Mouse (Mus musculus) adrenal gland, adult (tissue): ENCODE data around the gene Efr3b.

Experiments
- DNase-seq, 2 experiments: peaks; one replicate each; pipeline ENCODE4 v3.0.0; 2022 to 2023; ENCODE audit warnings: low spot score in 1 of 2; ENCODE audit not compliant: inconsistent age in 2 of 2

The Efr3b gene

DNA sequence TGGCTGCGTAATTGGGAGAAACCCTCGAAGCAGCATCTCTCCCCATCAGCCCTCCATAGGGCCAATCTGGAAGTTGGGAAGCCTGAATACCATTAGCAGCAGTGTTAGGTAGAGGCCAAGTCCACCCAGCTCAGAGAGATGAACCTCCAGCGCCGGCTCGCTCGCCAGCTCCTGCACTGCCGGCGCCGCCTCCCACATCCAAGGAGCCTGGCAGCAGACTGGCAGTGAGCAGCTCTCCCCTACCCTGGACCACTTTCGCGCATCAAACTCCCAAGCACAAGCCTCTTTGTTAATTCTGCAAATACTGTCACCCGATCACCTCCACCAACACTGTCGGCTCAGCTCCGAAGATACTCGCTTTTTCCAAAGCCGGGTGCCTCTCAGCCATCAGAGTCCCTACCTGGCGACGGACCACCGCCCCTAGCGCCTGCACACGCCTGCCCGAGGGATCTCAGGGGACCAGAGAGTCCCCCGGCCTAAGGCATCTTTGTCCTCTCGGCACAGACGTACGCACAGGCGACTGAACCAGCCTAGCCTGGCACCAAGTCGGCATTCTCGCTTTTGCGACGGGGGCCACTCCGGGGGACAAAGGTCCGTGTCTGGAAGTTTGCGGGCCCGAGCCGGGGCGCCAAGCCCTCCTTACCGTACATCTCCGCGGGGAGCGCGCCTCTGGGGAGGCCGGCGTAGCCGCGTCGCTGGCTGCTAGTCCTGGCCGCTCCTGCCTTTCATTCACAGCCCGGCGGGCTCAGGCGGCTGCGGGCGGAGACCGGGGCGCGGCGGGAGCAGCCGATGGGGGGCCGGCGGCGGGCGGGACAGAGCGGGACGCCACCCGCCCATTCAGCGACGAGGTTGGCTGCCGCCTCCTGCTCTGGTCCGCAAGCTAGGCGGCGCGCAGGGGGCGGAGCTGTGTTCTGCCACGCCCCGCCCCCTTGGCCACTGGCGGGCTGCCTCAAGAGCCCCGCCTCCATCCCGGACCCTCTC is at the start of gene Efr3b:
Efr3b (minus strand) TSS at position 855 of the 981 bp plus-strand sequence.
- peak; percentile 90 to 92 for DNase-seq

DNA sequence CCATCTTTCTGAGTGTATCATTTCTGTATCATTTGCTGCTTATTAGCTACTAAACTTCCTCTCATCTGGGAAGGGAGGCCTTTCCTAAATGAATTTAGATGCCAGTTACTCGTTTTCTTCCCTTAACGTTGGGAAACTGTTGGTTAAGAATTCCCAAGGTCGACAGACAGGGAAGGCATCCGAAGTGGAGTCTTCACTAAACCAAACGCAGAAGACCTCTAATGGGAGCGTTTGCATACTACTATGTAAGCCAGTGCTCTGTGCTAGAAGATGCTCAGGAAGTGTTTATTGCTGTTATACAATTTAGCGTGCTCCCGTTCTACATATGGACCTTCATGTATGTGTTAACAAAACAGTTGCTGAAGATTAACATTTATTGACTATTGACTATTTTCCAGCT is 44.7 kb upstream of the Efr3b start:
- DNase-seq = no peak

DNA sequence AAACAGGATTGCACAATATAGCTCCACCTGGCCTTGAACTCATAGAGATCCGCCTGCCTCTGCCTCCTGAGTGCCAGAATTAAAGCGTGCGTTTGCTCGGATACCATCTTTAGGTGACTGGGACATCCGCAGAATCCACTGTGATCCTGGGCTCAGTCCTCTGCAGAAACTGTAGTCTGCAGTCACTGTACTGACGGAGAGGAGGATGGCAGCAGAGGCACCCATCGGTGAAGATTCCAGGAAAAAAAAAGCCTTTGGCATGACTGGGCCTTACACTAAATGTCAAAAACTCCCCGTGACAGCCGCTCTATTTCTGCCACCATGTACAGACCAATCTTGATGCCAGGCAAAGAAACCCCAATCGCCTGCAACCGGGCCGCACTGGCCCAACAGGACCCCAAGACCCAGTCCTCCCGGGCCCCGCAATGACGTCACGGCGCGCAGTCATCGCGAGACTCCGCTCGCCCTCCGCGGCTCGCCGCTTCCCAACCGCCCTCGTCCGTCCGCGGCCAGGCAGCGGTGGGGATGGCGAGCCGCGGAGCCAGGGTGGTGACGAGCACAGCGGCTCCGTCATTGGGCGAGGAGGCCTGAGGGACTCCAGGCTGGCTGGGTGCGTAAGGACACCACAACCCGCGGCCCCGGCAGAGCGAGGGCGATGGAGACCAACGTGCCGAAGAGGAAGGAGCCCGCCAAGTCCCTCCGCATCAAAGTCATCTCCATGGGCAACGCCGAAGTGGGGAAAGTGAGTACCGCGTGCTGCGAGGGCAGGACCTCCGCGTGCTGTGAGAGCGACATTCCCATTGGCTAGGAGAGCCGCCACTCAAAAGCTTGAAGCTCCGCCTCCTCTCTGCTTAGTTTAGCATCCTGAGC is 43.7 kb upstream of the Efr3b start, which contains the start of gene Dnajc27:
Dnajc27 (plus strand) TSS at position 452 of the 870 bp plus-strand sequence.
- DNase-seq = peak; percentile 94 to 98

DNA sequence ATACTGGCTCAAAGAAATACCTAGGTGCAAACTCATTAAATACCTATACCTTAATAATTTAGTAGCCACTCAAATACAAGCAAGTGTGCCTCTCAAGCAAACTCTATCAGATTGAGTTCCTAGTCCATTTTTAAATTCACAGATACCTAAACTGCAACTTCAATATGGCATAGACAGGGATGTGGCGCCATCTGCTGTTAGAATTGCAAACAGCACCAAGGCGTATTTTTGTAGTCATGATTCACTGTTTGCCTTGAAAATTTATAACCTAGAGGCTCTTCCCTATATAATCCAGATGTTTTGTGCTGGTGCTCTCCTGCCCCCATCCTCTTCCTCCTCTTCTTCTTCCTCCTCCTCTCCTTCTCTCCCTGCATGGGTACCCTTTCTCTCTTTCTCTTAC is 41.6 kb upstream of the Efr3b start:
- peak; percentile 77 to 94 for DNase-seq

DNA sequence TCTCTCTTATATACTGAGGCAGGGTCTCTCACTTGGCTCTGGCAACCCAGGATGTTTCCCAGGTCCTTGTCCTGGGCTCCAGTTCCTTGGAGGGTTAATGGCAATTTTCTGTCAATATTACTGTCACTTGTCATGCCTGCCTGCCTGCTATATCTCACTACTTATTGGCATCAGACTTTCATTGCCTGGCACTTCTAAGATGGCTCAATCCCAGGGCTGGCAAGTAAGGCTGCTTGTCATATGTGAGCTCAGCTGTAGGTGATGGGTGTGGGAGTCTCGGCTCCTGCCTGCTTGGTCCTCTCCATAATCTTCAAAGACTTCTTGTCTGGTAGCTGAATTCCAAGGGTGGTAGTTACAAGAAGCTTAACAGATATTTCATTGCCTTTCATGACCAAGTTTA is 39.4 kb upstream of the Efr3b start:
- DNase-seq = no peak

DNA sequence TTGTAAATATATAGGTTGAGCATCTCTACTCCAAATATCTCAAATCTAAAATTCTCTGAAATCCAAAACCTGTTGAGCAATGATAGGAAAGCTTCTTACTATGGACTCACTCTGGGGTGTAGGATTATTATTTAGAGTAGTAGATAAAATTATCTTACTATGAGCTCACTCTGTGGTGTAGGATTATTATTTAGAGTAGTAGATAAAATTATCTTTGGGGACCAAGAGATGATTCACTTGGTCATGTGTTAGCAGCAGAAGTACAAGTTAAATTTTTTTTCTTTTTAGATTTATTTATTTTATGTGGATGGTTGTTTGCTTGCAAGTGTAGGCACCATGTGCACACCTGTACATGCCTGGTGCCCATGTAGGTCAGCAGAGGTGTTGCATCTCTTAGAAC is 37.7 kb upstream of the Efr3b start:
- no peak for DNase-seq

DNA sequence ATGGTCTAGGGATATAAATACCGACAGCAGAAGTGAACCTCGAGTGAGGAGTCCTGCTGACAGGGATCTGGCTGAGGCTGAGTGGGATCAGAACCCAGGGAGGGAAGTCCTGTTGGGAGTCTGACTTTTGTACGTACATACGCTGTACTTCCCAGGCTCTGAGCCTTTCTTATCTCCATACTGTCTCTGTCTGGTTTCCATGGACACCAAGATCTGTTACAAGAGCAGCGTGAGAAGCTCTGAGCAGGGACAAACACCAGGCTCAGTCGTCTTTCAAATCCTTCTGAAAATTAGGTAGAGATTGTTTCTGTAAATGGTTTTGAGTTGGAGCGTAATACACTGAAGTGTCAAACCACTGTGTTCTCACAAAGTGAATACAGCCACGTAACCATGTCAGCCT is 36.7 kb upstream of the Efr3b start:
- no peak for DNase-seq

DNA sequence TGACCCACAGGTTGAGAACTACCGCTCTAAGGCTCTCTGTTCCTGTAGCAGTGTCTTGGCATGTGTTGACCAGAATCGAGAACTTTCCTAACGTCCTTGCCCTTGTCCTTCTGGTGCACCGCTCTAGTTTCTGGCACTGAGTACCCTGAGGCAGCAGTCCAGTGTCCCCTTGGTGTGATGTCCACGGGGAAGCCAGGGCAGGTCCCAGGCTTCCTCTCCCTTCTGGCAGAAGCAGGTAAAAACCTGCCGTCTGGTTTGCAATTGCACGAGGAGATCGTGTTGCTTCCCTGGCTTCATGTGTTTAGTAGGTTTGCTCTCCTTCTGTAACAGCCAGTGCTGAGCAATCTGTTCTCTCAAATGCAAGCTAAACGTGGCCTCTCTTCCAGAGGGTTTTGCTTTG is 33.0 kb upstream of the Efr3b start:
- DNase-seq = no peak

DNA sequence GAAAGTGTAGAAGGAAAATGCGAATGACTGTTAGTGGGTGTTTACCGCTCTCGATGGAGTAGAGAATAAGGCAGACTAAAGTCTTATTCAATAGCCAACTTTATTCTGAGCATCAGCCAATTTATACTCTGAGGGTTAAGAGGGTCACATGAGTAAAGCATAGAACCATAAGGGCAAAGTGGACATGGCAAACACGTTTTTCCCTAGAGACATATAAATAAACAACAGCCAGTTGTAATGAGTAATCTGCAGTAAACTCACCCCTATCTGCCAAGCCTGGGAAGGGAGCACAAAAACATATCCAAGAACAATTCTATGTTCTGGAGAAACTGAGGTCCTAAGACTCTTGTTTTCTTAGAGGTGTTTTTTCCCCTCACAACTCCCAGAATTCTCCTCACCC is 29.8 kb upstream of the Efr3b start:
- no peak for DNase-seq

DNA sequence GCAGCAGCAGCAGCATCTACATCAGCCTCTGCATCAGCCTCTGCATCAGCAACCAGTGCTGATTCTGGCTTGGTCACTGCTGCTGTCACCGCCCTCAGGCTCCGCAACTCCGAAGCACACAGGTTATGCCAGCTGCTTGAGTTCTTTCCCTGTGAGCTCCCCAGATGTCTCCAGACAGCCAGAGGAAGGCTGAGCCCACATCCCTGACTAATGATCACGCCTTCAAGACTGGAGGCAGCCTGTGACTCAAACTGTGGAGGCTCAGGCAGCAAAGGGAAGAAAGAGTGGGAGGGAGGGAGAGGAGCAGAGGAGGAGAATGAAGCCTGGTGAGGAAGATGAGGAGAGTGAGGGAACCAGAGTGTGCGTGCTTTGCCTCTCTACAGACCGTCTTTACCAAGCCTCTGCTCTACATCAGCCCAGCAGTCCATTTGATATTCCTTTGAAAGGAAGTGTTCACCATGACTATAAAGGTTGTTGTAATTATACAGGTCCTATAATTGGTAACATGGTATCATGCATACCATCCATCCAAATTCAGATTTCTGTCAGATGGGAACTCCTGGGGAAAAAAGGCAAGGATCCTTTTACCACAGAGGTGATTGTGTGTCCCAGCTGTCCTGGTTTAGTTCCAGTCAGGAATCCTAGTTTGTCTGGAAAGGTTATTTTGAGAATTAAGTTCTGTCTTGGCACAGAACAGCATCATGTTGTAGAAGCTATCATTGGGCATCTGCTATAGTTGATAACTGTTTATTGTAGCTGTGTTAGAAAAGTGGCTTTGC is 28.2 kb upstream of the Efr3b start:
- no peak for DNase-seq

DNA sequence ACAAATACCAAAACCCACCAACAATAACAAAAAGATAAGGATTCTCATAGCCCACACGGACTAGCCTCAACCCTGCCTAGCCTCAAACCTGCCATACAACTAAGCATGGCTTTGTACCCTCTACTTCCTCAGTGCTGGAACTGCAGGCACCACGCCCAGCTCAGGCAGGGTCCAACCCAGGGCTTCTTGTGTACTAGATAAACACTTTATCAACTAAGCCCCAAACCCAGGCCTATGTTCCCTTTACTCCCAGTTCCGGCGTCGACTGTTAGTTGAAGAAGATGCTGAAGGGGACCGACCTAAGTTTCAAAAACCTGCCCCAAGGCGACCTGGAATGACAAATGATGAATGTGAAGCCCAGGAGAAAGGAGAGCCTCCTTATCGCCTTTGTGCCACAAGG is 27.2 kb upstream of the Efr3b start:
- DNase-seq = no peak

DNA sequence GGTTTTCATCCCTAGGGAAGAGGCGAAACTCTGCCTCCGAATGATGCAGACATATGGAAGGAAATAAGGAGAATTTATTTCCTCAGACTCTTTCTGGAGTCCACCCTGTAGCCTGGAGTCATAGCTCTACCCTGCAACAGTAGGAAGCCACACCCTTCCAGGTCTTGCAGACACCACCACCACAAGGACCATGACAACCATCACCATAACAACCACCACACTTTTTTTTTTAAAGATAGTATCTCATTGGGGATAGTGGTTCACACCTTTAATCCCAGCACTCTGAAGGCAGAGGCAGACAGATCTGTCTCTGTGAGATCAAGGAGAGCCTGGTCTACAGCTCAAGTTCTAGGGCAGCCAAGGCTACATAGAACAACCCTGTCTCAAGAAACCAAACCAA is 26.8 kb upstream of the Efr3b start:
- DNase-seq = no peak

DNA sequence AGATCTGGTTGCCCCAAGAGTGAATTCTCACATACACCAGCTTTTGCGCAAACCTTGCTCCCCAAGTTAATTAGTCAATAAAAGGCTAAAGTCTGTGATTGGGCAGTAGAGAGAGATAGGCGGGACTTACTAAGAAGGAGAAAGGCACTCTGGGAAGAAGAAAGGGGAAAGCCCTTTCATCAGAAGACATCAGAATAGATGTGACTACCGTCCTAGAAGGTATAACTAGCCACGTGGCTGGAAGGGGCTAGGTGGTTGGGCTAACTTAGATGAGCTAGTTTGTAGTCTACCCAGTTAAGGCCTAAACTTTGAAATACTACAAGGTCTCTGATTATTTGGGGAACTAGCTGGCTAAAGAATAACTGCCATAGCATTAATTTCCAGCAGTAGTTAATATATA is 21.0 kb upstream of the Efr3b start:
- DNase-seq = no peak

DNA sequence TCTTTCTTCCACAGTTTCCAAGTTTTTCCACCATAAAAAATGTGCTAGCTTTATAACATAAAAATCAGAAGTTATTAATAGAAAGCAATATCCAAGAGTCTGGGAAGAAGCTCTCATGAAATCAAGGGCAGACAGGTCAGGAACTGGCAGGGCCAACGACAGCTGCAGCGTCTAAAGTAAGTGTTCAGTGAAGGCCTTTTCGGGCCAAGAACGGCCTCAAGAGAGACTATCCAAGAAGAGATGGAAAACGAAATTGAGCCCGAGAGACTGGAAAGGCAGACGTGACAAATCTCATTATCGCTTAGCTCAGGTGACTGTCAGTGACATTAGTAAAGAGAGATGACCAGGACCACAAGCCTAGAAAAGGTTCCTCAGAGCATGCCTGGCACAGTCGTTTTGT is 19.6 kb upstream of the Efr3b start:
- DNase-seq = no peak

DNA sequence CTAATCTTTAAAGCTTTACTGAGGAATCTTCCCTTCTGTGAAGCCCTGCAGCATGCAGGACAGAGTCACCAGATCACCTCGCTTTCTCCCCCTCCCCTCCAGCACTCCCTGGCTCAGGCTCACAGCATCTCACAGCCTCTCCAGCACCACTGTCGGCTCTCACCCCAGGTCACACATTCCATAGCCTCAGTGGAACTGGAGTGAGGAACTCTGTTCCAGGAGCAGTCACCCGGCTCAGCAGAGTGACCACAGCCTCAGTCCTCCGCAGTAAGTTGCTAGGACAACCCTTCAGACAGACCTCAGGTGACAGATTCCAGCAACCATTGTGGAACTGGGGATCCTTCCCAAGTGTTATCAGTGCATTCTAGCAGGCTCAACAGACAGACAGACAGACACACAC is 16.1 kb upstream of the Efr3b start:
- no peak for DNase-seq

DNA sequence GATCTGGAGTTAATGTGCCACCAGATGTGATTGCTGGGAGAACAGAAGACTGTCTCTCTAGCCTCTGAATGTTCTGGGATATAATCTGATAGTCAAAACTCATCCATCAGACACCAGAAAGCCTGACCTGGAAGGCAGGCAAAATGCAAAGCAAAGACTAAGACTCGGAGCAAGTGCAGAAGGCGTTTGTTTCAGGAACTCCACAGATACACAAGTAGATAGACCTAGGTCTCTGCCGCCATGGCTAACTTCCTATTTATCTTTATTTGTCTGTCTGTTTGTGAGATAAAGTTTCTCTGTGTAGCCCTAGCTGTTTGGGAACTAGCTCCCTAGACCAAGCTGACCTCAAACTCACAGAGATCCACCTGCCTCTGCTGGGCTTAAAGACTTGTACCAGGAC is 14.9 kb upstream of the Efr3b start:
- no peak for DNase-seq

DNA sequence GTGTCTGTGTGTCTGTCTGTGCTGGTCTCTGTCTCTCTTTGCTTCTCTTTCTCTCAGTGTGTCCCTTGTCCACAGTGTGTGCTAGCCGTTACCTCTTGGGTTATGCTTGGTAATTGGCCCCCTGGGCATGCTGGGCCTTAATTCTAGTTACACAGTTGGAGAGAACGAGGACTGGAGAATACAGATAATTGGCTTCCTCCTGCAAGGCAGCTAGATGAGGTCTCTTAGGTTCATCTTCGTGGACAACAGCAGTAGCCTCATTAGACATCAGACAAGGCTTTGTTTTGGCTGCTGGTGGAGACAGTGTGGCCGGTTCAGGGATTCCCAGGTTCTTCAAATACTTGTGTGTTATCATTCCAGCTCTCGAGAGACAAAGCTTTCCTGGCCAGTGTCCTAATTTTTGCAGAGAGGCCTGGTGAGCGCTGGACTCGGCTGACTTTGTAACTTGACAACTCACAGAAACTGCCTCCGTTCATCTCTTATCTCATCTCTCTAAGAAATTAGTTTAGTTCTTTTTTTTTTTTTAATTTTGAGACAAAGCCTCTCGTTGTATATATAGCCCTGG is 12.2 kb upstream of the Efr3b start:
- DNase-seq = no peak

DNA sequence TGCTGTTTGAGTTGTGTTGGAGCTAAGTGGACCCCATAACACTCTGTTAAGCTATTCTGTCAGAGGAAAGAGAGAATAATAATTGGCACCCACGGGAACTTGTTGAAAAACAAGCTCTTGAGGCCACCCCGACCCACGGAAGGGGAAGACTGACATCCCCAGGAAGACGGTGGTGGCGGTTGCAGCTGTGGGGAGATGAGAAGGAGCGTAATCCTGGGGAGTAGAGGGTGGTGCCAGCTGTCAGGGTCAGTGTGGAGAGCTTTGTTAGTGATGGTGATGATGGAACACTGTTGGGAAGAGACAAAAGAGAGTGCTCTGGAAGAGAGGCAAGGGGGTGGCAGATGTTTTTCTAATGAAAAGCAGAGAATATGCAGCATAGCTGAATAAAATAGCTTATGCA is 9.3 kb upstream of the Efr3b start:
- no peak for DNase-seq

DNA sequence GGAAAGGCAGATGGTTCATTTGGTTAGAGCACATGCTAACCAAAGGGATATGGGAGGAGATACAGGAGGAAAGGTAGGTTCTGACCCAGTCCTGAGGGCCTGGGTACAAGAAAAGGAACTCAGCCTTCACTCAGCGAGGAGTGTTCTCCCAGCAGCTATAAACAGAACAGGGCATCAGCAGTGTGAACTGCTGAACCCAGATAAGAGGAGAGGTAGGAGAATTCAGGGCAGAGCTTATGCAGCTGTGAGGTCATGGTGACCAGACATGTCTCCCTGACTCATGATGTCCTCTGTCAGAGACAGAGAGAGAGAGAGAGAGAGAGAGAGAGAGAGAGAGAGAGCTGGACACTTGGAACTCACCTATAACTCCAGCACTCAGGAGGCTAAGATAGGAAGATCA is 7.3 kb upstream of the Efr3b start:
- DNase-seq = no peak

DNA sequence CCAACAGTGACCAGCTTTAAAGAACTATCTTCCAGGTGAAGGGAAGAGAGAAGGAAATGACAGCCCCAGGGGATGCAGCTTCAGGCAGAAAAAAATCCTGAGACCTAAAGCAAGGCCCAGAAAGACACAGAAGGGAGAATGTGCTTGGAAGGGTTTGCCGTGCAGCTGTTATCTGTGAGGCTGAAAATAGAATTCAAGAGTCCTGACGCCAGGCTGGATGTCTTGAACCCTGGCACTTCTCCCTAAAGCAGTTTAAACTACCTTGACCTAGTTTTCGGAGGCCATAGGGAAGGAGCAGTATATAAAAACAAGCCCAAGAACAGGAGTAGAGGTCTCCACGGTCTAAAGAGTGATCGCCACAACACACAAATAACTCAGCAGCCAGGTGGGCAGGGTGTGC is 3.7 kb upstream of the Efr3b start:
- DNase-seq = no peak

DNA sequence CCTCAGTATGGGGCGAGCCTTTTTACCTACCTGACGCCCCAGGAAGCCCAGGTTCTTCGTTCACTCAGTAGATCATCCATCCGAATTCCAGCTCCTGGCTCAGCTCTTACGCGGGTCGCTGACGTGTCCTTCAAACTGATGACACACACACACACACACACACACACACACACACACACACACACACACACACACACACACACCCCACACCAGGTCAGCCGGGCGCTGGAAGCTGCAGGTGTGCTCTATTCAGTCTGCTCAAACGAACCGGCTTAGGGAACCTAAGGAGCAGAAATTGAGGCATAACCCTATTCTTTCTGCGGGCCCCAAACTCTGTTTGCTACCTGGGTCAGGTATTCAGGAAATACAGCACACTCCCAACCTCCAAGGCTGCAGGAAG is 331 bp upstream of the Efr3b start:
- DNase-seq = no peak
